Mouse (Mus musculus): Measurements from ENCODE around the gene Aatf.

Aatf gene

DNA sequence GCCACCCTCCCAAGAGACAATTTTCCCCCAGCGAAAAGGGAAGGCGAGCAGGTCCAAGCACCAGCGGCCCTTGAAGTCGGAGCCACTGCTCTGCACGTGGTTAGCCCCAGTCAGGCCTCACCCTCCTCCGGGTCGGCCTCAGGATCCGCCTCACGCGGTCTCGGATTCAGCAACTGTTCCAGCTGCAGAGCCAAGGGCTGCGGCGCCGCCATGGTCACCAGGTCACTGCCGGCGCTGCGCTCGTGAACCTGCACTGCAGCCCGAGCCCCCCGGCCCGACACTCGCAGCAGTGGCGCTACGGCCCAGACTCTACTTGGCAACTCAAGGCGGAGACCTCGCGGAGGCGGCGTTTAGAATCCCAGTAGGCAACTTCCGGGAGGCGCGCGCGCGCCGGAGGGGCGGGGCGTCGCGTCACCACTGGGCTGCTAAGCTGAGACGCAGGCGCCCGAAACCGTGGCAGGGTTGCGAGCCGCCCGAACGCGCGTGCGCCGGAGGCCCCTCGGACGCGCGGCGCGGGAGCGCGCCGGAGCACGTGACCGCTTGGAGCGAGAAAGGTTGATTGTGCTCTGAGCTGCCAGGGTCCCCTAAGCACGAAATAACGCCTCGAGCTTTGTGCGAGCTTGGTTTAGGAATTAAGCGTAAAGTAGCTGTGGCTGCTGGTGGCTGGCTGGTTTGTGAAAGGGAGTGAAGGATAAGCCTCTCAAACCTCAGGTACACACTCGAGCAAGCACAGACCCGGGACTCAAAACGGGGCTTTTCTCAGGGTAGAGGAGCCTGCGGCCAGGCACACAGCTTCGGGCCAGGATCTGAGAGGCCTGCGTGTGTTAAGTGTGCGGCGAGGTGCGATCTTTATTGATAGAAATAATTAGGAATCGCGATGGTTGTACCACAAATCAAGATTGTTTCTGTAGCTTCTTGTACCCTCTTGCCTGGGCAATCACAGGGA is at the start of gene Aatf:
Aatf (minus strand) TSS at position 352 of the 946 bp plus-strand sequence.
- DNase-seq (ENCODE audit: low read depth, low spot score), result peak; percentile 95

DNA sequence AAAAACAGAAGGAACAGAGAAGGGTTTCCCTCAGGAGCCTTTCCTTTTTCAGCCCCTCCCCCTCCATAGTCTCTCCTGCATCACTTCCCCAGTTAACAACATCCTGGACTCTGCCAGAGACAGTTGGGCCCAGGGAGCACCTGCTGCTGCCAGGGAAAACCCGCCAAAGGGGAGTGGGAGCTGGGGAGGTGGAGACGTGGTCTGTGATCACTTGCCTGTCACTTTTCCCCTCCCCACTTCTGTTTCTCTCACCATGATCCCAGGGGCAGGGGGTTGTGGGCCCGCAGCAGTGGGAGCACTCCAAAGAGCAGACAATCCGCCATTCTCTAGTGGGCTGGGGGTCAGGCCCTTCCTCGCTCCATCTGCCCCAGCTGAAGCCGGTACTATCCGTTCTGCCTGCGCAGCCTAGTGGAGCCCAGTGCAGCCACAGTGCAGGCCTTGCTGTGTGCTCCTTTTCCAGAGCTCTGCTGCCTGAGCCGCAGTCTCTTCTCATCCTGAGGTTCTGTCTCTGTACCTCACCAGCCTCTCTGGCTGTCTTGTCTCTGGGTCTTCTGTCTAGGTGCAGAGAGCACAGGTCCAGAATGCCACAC is 49.5 kb upstream of the Aatf start:
- no peak for DNase-seq (ENCODE audit: low read depth, low spot score)

DNA sequence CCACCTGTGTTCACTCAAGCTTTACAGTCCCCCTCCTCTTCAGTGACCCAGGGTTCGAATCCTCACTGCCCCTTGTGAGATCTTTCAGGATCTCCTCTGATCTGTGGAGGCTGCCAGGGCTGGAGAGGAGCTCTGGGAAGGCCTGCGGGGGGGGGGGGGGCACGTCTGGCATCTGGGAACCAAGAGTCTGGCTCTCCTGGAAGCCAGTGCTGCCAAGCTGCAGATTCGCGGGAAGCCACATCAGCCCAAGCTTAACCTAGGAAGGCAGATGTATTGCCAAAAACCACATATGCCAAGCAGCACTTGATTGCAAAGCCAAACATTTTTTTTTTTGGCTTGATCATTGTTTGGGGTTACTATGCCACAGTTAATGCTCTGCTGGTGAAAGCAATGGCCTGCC is 48.2 kb upstream of the Aatf start:
- DNase-seq (ENCODE audit: low read depth, low spot score), result no peak

DNA sequence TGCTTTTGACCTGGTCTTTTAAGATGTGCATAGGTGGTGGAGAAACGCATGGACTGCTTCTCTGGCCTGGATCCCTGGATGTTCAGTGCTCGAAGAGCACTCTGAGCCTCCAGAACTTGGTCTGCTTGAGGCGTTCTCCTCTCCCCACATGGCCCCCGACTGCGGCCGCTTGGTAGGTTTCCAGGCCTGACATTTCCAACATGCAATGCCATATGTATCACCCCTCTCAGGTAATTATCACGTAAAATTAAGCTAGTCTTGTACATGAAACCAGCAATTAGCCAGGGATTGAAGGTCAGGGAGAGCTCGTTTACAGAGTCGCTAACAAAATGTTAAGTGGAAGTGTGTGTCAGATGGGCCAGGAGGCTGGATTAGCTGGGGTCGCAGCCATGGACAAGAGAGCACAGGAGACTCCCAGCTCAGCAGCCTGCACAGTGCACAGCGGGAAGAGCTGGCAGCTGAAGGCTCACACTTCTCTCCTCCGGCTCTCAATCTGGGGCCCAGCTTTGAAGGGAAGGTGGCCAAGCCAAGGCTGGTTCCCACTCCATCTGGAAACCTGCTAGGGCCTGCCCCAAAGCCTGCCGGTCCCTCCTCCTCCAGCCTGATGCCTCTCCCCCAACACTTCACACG is 40.6 kb upstream of the Aatf start:
- DNase-seq (ENCODE audit: low read depth, low spot score), result no peak

DNA sequence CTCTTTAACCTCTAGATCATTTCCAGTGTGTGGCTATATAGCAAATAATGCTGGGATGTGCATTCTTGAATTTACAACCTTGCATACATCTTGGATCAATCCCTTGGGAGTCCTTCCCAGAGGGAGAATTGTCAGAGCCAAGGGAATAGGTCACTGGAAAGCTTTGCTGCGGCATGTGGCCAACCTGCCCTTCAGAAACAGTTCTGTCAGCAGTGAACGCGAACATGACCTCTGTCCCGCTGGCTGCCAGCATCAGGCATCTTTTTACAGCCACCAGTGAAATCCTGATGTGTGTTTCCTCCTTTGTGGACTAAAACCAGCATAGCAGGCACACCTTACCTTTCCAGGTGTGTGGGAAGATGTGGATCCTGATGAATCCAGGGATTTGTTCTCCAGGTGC is 38.0 kb upstream of the Aatf start:
- DNase-seq (ENCODE audit: low read depth, low spot score), result no peak

DNA sequence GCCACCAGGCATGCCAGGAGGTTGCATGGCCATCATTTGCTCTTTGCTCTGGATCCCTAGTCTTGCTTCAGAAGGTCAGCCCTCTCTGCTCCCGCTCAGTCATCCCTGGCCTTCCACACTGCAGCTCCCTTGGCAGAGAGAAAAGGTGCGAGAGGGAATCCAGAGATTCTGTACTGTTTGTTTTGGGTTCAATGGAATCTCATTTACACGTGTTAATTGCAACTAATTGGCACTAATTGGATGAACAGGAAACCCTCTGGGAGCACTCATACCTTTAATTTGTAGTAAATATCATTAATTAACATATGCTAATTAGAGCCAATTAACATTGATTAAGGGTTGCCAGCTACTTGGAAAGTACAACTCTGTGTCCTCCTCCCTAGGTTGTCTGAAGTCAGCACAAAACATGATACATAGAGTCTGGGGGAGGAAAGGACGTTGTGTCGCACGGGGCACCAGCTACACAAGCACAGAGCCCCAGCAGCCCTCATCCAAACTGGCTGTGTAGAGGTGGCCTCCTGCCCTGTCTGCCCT is 36.0 kb upstream of the Aatf start:
- no peak for DNase-seq (ENCODE audit: low read depth, low spot score)

DNA sequence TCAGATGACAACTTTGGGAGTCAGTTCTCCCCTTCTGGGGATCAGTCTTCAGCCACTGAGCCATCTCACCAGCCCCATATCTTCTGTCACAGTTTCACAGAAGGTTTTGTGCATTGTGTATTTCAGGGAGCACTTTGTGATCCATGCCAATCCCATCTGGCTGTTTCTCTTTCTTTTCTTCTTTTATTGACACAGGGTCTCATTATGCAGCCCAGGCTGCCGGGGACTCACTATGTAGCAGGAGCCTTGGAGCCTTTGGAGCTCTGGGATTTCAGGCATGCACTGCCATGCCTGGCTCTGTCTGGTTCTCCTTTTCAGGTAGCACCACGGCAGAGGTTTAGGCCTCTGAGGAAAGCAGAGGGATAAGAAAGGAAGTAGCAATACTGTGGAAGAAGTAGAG is 35.0 kb upstream of the Aatf start:
- DNase-seq (ENCODE audit: low read depth, low spot score), result no peak

DNA sequence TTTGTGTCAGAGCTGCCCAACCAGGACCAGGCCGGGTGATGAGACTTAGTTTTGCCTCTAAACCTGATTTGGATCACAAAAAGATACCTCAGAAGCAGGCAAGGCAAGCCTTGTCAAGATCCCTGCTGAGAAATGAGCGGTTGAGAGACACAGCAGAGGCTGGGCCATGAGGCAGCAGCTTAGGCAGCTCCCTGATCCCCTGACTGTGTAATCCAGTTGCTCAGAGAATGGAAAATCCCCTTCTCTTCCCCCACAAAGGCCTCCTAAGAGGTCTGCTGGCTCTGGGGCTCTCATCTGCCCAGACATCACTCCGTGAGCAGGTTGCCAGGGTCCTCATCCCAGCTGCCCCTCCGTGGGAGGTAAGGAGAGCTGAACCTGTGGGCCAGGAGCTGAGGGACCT is 26.7 kb upstream of the Aatf start:
- no peak for DNase-seq (ENCODE audit: low read depth, low spot score)

DNA sequence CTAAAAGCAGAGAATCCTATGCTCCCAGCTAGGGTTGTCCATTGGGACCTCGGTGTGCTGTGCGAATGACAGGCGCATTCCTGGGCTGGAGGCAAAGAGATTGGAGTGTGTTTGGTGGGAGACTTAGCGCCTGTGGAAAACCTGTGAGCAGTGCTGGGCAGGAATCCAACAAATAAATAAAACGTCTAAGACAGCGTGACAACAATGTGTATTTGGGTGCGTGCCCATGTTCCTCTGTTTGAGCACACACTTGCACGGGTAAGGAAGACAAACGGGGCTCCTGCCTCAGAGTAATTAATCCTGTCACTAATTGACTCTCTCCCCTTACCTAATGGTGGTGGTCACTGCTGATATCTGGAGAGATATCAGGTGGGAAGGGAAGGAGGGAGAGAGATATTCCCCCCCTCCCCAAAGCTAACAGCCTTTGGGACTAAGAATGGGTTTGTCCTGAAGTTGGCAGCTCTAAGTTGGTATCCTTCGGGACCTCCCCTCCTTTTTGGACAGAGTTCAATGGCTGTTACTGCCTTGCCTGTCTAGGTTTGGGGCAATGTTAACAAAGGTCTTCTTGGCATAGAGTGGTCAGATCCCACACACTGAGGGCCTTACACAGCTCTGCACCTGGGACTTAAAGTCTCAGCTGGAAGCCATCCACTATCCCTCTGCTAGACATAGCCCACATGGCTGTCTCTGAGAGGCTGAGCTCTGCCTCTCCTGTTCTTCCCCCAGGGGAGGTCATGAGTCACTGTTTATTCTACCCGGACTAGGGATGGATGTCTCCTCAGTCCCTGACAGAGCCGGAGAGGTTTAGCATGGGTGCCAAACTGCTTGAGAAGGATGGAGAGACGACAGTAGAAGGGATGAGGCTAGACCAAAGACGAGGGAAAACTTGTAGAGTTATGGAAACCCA is 16.7 kb upstream of the Aatf start:
- DNase-seq (ENCODE audit: low read depth, low spot score), result no peak

DNA sequence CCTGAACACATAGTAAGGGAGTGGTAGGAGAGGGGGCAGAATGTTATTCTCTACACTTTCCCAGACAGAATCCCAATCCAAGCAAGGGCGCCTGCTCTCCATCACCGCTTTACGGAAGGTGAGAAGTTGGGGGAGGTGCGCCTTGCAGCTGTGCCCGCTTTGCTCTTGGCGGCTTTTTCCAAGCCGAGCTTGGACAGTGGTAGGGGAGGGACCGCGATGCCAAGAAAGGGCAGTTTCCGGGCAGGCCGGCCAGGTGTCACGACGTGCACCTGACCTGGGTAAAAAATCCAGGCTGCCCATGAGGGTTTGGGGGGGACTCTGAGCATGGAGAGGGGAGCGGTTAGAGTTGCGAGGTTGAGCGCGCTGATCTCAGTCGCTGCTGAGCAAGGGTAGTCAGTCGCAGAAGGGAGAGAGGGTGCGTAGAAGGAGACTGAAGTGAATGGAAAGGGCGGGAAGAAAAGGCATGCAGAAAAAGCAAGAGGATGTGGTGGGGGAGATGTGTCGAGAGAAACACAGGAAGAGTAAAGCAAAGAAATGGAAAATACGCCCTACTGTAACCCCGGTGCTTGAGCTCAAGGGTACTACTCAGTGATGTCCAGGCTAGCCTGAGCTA is 15.9 kb upstream of the Aatf start:
- DNase-seq (ENCODE audit: low read depth, low spot score), result no peak

DNA sequence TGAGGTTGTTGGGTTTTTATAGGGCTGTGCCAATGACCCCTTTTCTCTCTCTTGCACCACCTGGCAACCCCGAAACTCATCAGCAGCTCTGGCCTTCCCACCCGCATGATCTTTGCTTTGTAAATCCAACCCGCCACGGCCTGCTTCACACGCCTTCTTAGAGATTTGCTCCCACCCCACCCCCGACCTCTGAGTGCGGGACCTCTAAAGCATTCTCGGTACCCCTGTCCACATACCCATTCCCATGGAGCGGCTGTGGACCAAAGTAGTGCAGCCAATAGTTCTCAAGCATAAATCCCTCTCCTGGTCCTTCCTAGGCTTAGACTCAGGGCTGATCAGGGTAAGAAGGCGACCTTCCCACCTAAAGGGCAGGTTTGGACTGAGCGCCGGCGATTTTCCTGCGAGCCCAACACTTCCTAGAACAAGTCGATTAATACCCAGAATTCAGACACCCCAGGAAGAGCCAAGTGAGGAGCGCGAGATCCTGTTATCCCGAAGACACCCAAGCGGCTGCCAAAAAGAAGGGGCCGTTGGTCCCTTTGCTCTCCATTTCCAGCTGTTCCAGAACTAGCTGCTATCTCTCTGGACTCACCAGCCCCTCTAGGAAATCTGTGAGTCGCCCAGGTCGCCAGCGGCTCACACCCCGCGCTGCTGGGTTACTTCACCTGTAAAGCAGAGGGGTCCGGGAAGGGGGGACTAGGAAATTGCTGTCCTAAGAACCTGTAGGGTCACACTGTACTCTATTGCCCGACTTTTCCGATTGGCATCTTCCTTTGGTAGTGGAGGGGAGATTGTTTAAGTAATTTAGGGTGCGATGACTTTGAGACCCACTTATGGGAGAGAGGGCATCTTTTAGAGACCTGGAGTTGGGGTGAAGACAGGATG is 13.9 kb upstream of the Aatf start:
- DNase-seq (ENCODE audit: low read depth, low spot score), result no peak

DNA sequence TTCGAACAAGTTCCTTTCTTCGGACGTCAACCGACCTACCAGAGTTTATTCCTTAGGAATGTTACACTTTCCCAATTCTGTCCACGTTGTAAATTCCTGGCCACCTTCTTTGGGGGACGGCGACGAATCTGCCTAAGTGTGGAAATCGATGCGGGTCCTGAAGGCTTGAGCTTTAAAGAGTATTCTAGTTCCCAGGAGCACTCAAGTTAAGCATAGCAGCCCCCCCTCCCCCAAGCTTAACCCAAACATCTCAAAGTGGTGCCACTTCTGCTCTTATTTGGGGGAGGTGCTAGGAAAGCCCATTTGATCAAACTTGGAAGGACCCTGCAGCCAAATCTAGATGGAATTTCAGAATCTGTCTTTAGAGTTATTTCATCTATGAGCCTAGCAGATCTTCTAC is 13.1 kb upstream of the Aatf start:
- no peak for DNase-seq (ENCODE audit: low read depth, low spot score)

DNA sequence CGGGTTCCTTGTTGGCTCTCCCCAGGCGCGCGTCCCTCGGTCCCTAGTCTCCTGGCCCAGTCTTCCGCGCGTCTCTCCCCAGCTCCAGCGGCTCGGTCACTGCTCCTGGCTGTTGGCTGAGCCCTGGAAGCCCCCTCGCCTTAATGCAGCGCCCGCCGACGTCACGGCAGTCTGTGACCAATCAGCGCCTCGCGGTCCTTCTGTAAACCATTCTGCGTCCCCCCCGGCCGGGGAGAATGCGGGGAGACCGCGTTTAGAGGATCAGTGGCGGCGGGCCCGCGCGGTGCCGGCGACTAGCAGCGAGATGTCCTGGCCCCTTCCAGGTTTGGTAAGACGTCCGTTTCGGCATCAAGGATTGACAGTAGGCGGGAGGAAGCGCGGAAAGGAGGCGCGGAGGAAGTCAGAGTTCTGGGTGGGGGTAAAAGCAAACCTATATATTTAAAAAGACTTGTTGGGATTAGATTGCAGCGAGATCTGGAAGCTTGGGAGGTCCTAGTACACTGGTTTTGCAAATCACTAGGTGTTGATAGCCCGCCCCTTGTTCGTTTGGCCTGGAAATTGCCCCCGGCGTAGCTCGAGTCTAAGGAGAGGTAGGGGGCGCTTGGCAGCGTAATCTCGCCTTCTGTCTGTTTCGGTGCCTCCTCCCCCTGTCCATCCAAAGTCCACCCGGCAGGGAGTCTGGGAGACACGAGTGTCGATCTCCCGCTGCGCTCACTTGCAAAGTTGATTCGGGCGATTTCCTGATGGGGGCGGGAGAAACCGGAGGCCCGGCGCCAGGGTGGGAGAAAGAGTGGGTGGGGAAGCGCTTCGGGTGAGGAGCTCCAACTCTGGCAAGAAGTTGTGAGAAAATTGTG is 12.3 kb upstream of the Aatf start, which contains the start of gene Lhx1:
Lhx1 (minus strand) TSS at position 115 of the 854 bp plus-strand sequence.
- no peak for DNase-seq (ENCODE audit: low read depth, low spot score)

DNA sequence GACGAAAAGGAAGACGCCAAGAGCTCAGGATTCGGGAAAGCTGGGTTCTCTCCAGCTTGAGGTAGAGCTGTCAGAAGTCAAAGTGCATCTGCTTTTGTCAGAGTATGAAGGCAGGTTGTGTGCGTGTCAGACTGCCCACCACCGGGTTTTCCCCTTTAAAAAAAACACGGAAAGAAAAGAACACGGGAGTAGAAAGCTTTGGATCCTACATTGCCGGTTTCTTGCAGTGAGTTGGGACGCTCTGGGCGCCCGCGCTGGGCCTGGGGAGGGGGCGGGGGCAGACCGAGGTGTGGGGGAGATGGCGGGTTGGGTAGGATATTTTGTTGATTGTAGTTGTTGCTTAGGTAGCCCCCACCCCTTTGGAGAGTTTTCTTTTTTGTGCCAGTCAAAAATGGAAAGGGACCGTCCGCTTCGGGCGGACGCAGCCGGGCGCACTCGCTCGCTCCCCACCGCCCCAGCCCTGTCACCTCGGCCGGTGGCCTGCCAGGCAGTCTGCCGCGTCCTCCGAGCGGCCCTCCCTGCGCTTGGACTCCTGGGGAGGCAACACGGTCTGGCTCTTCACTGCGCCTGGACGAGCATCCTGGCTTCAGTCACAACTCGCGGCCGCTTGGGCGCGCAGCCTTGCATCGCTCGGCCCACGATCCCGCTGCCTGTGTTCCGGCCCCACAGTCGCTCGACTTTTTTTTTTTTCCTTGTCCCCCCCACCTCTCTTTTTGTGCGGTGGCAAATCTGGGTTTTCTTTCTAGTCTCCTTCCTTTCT is 11.4 kb upstream of the Aatf start:
- DNase-seq (ENCODE audit: low read depth, low spot score), result no peak

DNA sequence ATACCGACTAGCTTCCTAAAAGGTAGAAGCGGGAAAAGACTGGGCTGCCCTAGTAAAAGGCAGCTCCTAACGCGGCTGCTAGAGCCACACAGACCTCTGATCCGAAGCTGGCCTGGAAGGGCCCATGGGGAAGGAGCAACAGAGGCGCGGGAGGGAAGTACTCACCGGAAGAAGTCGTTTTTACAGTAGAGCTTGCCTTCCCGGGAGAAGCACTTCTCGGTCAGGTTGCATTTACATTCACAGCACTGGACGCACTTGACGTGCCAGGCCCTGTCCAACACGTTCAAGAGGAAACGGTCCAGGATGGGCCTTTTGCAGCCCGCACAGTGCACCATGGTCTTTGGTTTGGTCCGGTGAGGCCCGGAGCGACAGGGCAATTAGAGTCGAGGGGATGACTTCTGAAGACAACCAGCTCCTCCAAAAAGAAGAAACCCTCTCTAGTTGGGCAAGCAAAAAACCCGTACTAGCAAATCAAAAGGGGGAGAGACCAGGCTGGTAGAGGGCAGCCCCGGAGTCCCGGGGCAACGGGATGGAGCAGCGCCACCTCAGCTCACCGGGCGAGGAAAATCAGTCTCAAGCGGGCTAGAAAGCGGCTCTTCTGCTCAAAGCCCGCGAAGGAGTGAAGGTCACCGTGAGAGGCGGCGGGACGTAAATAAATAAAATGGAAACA is 10.7 kb upstream of the Aatf start:
- no peak for DNase-seq (ENCODE audit: low read depth, low spot score)

DNA sequence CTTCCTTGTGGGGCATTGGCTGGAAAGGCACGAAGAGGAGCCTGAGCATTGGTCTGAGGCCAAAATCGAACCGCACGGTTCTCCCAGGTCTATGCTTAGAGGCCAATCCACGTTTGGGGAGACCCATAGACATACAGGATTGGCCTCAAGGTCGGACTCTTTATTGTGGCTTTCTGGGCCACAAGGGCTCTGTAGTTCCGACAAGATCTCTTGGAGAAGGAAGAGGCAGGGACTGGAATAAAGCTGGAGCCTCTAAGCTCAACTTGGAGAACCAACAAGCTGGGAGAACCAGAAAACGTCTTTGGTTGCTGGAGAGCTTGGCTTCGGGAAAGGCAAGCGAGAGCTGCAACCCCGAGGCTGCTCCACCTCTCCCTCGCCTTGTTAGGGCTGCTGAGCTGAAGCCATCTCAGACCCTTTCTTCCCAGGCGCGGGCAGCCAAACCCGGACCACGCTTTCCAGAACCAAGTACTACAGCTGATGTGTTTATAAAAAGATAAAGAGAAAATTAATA is 10.1 kb upstream of the Aatf start:
- DNase-seq (ENCODE audit: low read depth, low spot score), result no peak

DNA sequence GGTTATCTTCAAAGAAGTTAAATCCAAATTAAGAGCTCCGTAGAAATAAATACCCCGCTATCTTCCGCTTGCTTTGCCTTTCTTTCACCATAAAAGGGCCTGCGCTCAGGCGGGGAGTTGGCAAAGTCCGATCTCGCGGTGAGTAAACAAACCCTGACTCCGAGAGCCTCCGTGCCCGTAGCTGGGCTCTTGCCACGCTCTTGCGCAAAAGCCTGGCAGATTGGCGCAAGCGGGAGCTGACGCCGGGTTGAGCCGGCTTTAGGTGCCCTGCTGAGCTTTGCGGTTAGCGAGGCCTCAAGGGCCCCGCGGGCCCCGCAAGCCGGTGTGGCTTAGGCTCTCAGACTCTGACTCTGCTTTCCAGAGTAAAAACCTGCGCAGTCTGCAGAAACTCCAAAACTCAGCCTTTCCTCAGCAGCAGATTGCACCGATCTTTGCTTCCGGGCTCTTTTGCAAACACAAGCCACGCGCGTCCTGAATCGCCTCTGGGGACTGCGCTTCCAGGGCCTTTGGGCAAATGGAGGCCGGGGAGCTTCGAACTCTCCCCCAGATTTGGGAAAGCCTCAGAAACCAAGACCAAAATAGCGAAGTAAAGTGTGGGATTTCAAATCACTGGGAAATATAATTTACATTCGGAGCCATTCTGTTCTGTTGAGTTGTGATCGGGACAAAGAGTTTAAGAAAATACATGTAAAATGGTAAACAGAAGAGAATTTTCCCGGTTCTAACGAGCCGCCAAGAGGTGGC is 9.4 kb upstream of the Aatf start:
- no peak for DNase-seq (ENCODE audit: low read depth, low spot score)
